In the genomic region with DNA sequence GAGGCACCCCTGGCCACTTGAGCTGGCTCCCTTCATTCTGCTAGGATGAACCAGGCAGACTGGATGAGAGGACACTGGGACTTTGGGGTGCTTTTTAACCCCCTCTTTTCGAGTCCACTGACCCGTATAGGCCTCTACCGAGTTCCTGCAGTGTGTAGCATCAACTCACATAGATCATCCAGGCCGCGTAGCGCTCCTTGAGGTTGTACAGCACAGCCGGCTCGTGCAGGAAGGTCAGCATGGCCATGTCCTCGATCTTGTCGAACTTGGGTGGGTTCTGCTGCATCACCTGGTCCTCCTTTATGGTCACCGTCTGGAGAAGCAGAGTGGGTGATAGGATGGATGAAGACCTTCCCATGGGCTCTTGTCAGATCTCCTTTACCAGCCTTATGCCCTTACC, we compare ENCODE assay signal across 30 mouse cellular contexts. TPM values are rescaled to one million over a fixed set of nuclear protein-coding genes. Genes with fewer than 3 reads are reported as not detected.
"Had no signal": no experiment of that assay in that cellular context is flagged by ENCODE, and none has a peak within 500 bp of the region (broad histone marks: within the 10 kb centered on the region; RNA-seq: fewer than 3 reads in every experiment).

No protein-coding gene starts in this region.

- H3K4me2 ChIP-seq: limb, embryonic 13.5 days; liver, embryonic 12.5 days; liver, embryonic 15.5 days; midbrain, embryonic 12.5 days; midbrain, embryonic 15.5 days; neural tube, embryonic 12.5 days; neural tube, embryonic 15.5 days had no signal

- H3K9me3 ChIP-seq: limb, embryonic 10.5 days; limb, embryonic 13.5 days; liver, embryonic 12.5 days; liver, embryonic 15.5 days; midbrain, embryonic 12.5 days; midbrain, embryonic 15.5 days; neural tube, embryonic 12.5 days; neural tube, embryonic 15.5 days had no signal

- DNase-seq: kidney, postnatal 25 days; layer of hippocampus, adult 9-11 months; liver; lung, adult 18-20 months; lung, postnatal 14 days; right cerebral cortex, adult 18-20 months; right cerebral cortex, postnatal 14 days; right cerebral cortex, postnatal 4 days; thymus, adult 2 months; thymus, postnatal 14 days; thymus, postnatal 4 days had no signal

- H3K9ac ChIP-seq: limb, embryonic 13.5 days; liver, embryonic 12.5 days; liver, embryonic 15.5 days; midbrain, embryonic 12.5 days; midbrain, embryonic 15.5 days; neural tube, embryonic 12.5 days; neural tube, embryonic 15.5 days had no signal

- ATAC-seq: liver, embryonic 12.5 days; midbrain, embryonic 15.5 days had no signal

- H3K27me3 ChIP-seq: liver, embryonic 15.5 days; midbrain, embryonic 12.5 days; midbrain, embryonic 15.5 days; neural tube, embryonic 12.5 days; neural tube, embryonic 15.5 days had no signal

- H3K36me3 ChIP-seq: limb, embryonic 10.5 days; limb, embryonic 13.5 days; liver, embryonic 12.5 days; liver, embryonic 15.5 days; midbrain, embryonic 12.5 days; midbrain, embryonic 15.5 days; neural tube, embryonic 12.5 days; neural tube, embryonic 15.5 days had no signal

- H3K4me3 ChIP-seq: layer of hippocampus, adult 2 months; limb, embryonic 10.5 days; limb, embryonic 13.5 days; liver, embryonic 12.5 days; liver, embryonic 15.5 days; midbrain, embryonic 12.5 days; midbrain, embryonic 15.5 days; neural tube, embryonic 12.5 days; neural tube, embryonic 15.5 days had no signal

- H3K4me1 ChIP-seq: liver, embryonic 12.5 days; liver, embryonic 15.5 days; midbrain, embryonic 12.5 days; midbrain, embryonic 15.5 days; neural tube, embryonic 12.5 days; neural tube, embryonic 15.5 days had no signal

- H3K27ac ChIP-seq: kidney, postnatal 0 days; layer of hippocampus, adult 2 months; limb, embryonic 10.5 days; limb, embryonic 13.5 days; liver, embryonic 12.5 days; liver, embryonic 15.5 days; macrophage; midbrain, embryonic 12.5 days; midbrain, embryonic 15.5 days; neural tube, embryonic 12.5 days; neural tube, embryonic 15.5 days; stomach, postnatal 0 days had no signal

RNA-seq across cellular contexts. Expression of a gene that starts 3.0 kb away (rescaled TPM):
- total RNA-seq: megakaryocyte, adult 5-6 weeks had no signal
- polyA plus RNA-seq: macrophage had no signal

RNA-seq across cellular contexts. Expression of a gene that starts 13.0 kb away (rescaled TPM):
- total RNA-seq: layer of hippocampus, adult 2 months; layer of hippocampus, postnatal 25 days; left cerebral cortex, adult 18-20 months; left cerebral cortex, postnatal 25 days; megakaryocyte, adult 5-6 weeks had no signal
- polyA plus RNA-seq: kidney, postnatal 0 days; large intestine, adult 2 months; limb, embryonic 10.5 days; limb, embryonic 13.5 days; liver, embryonic 12.5 days; liver, embryonic 15.5 days; lung, embryonic 16.5 days; macrophage; midbrain, embryonic 12.5 days; midbrain, embryonic 15.5 days; neural tube, embryonic 12.5 days; neural tube, embryonic 15.5 days; stomach, embryonic 14.5 days; stomach, postnatal 0 days; thymus, adult 2 months had no signal

RNA-seq across cellular contexts. Expression of a gene that starts 27.7 kb away (rescaled TPM):
- total RNA-seq: megakaryocyte, adult 5-6 weeks had no signal
- polyA plus RNA-seq: liver, embryonic 12.5 days; macrophage had no signal

RNA-seq across cellular contexts. Expression of a gene that starts 30.7 kb away (rescaled TPM):
- total RNA-seq: megakaryocyte, adult 5-6 weeks had no signal
- polyA plus RNA-seq: macrophage had no signal

RNA-seq across cellular contexts. Expression of a gene that starts 31.2 kb away (rescaled TPM):
- total RNA-seq: layer of hippocampus, adult 2 months; left cerebral cortex, postnatal 25 days; megakaryocyte, adult 5-6 weeks had no signal
- polyA plus RNA-seq: liver, embryonic 12.5 days; liver, embryonic 15.5 days; lung, embryonic 16.5 days; macrophage; midbrain, embryonic 12.5 days; stomach, embryonic 14.5 days had no signal
